Mouse (Mus musculus) spleen, adult 2 months (tissue): ENCODE data around the gene F830045P16Rik.

Experiments used
- CTCF ChIP-seq: fragments of 200-500 bp; IDR thresholded peaks from 2 replicates; pipeline ENCODE4 v1.5.1; 2011; ENCODE audit warnings: mild to moderate bottlenecking, inconsistent platforms; ENCODE audit not compliant: insufficient read depth, insufficient read length, insufficient replicate concordance; ENCODE audit errors: extremely low read depth
- POLR2A ChIP-seq: fragments of 200-500 bp; IDR thresholded peaks from 2 replicates; pipeline ENCODE4 v1.6.1; 2011; ENCODE audit warnings: low read depth, low read length, inconsistent platforms

DNA sequence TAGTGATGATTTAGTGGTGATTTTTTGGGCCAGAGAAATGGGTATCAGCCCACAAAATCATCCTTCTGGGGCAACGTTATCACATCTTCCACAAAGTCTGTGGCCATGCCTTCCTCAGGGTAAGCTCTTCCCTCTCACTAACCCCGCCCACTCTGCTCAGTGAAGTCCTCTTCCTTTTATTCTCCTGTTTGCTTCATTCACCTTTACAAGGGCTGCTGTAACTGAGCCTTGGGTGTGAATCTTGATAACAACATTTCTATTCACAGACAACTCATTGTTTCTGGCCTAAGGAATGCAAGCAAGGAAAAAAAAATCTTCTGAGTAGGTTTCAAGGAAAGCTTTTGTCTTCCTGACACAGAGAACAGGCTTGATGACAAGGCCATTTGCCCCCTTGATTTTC lies 14.4 kb upstream of the F830045P16Rik start:
- TF ChIP-seq POLR2A, result no peak
- no peak for TF ChIP-seq CTCF
